Mouse (Mus musculus) heart, postnatal 36 days (tissue): ENCODE measurements around the gene Mettl11b. TPM values are rescaled to one million over a fixed set of nuclear protein-coding genes. Genes with fewer than 3 reads are reported as not detected.
"Not testable (repeated sequence)": the region's sequence is repeated elsewhere in the genome, so short reads cannot be mapped to it uniquely, and the experiment has no call there.

Source experiments
- DNase-seq, 2 experiments: peaks; one replicate each; pipeline ENCODE4 v3.0.0; 2021 to 2022
- intact Hi-C: fragments of 180-260 bp; cut with DNase I; formaldehyde crosslinking; loops from one replicate; pipeline ENCODE4 v1.15.1; 2025
- total RNA-seq, 2 experiments: library from RNA; stranded (reverse); gene quantifications; 2 replicates each; pipeline ENCODE4 v1.2.3; 2021

The Mettl11b gene
- 1 to 10 TPM in 1 of 2 experiments, under 1 TPM in 1; 0.58 to 1.6 TPM for total RNA-seq

DNA sequence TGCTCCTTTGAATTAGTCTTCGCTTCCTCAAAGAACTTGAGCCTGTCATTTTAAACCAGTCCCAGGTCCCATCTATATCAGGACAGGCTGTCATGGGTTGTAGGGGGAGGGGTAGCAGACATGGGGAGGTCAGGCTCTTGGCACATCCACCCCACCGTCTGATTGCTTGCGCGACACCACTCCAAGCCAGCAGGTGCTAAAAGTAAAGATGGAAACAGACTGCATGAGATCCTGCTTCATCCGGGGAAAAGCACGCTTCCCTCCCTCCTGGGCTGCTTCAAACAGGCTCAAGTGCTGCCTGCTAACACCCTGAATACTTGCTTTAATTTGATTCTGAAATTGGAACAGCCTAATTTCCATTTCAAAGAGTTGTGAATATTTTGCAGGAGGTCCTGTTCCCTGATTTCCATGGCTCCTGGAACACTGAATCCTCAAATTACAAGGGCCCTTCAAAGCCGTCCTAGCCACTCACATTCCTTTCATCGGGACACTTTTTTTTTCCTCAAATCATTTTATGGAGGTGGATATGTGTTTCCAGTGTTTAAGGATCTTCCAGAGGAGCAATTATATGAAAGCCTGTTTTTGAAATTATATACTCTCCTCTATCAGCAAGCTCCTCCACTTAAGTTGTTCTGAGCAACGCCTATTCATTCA, at the start of gene Mettl11b:
Gene Mettl11b, minus strand, starts transcription at position 127 of the 654 bp plus-strand sequence.
- intact Hi-C loops: no loop called here
- DNase-seq: peak; percentile 3

DNA sequence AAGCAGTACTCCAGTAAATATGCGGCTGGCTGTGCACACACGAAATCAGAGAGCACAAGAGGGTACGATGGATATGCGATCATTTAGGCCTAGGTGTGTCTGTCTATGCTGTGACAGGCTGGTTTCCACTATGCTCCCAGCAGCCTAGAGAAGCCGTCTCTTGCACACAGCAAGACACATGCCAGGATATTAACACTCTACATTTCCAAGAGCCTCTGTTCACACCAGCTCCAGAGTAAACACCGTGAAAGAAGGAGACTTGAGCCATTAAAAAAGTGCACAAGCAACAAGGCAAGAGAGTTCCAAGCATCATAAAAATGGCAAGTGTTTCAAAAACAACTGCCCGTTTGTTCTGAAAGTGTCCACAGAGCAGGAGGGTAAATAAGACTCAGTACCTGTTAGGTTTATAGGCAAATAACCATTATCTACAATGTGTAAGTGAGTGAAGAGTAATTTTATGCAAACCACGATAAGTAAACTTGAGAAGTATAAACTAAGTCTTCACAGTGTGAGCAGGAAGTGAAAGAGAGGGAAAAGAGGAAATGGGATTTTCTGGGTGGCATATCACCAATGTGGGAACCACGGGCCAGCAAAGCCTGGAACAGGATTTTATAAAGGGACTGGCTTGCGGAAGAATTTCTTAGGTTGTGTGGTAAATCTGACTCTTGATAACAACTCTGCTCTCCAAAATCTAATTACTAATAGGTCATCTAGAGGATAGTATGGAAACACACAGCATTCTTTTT, 32.6 kb upstream of the Mettl11b start:
- intact Hi-C loops: no loop called here

DNA sequence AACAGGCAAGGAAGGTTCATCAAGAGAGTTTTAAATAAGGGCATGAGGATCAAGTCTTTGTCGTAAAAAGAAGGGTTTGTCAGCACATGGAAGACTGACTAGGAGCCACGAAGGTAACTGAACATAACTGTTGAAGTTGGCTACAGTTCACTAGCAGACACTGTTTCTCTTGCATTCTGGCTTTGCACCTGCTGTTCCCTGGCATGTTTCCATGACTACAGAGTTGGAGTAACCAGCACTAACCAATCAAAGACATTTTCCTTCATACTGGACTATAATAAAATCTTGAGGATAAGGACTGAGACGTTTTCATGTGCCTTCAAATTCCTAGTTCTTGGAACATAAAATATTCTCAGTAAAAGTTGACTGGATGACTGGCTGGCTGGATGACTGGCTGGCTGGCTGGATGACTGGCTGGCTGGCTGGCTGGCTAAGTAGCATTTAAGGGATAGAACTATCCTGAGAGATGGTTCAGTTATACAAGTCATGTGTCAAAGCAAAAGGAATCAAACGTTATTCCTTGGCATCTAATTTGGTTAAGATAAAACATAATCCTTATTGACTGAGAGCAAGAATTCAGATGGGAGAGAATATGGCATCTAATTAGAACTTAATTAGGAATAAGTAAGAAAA, 26.4 kb upstream of the Mettl11b start:
- intact Hi-C loops: no loop called here

More for the DNA sequence above, 32.6 kb upstream of the Mettl11b start:
- DNase-seq: no peak

DNA sequence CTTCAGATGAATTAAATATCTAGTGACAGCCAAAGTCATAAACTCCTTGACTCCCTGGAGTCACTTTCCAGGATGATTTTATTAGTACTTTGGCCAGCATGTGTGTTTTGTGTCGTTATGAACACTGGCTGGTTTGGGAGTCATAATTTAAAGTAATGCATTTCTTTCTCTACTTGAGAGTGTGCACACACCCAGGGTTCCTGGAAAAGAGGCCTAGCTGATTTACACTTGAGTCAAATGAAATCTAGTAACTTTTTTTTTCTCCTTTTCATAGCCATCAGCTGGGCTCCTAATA, 12.2 kb upstream of the Mettl11b start:
- intact Hi-C loops: no loop called here
- DNase-seq: no peak

More for the DNA sequence above, 26.4 kb upstream of the Mettl11b start:
- DNase-seq: no peak

DNA sequence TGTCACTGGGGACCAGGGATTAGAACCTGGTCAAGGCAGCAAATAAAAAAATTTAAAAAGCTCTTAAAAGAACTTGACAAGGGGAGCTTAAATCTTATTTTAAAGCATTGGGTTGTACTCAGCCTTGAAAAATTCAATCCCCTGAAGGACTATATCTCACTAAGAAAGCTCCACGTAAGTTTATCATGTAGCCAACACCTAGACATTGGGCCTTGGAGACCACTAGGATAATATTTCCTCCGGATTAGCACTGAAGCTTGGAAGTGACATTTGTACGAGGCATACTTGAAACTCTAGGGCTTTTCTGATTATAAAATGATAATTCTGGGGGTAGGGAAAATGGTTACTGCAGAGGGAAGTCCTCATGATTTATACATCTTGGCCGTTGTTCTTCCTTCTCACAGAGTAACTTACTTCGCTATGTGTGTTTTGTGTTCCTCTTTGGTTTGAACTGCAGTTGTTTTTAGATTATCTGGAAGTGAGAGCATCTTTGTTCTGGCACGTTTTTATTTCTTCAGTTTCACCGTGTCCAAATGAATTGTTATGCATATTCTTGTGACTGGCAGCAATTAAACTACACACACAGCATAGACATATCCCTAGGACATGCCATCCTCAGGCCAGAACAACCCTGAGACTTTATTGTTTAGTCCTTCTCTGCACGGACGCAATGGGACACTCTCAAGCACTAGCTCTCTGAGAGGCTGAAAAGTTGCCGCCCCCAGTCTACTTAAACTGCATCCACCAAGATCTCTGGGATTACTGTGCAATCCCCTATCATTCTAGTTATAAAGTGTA, 11.6 kb upstream of the Mettl11b start:
- no peak for DNase-seq
- intact Hi-C loops: no loop called here

DNA sequence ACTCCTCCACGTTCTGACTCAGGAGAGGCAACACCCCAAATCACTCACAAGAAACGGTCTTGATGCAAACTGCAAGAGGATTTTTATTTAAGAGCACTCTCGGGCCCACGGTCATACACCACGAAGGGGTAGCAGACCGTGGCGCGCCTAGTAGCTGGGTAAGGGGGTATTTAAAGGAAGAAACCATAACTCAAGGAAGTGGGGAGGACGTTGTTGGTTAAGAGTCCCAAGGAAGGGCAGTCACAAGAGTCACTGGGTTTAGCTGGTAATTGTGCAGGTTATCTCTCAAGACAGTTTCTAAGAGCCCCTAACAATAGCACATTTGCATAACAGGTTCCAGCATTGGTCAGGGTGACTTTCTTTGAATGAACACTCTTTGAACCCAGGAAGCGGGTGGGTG, 6.1 kb upstream of the Mettl11b start:
- DNase-seq, intact Hi-C loops: not testable (repeated sequence)

DNA sequence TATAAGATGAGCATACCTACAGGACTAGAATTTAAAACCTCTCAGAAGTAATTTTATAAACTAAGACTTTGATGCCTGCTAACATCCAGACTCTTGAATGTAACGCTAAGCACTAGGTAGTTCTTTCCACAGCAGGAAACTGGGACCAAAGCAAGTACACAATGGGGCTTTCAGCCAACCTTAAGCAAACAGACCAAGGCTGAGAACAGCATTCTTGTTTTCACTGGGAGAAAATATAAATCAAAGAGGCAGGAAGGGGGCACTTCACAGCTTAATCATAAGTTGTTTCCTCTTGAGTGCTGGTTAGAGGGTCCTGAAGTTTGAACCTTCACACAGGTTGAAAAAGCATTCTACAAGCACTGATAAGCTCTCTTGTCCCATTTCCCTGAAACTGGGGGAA, 1.1 kb downstream of the Mettl11b start:
- no peak for DNase-seq

DNA sequence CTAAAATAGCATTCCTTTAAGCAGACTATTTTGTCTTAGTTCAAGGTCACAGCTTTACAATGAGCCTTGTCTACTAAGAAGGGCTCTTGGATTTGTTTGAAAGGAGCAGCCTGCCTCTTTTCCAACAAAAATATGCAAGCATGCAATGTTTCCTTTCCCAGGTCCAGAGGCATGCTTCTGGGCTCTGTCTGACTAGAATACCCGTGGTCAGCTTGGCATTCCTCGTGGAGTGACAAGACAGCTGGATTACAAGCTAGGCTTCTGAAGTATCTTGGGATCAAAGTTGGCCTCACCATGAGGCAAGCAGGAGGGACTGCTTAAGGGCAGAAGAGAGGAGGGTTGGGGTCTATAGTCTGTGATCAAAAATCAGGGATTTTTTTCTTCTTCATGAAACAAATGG, 16.4 kb downstream of the Mettl11b start:
- DNase-seq: no peak
- intact Hi-C loops: no loop called here

More for the DNA sequence above, 1.1 kb downstream of the Mettl11b start:
- intact Hi-C loops: no loop called here

DNA sequence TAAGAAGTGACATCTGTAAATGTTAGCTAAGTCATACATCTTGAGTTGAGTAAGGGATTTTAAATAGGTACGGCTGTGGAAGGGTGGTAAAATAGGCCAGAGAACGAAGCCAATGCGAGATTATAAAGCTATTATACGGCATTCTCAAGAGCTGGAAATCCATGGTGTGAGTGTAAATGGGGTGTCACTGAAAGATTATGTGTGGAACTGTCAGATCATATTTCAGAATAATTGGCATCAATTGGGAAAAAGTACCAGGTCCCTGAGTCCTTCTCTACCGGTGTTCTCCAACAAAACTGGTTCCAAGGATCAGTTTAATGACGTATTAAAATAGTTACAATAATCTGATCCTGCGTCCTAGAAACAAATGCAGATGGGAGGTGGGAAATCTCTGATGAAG, 24.5 kb downstream of the Mettl11b start:
- intact Hi-C loops: no loop called here
- DNase-seq: no peak

DNA sequence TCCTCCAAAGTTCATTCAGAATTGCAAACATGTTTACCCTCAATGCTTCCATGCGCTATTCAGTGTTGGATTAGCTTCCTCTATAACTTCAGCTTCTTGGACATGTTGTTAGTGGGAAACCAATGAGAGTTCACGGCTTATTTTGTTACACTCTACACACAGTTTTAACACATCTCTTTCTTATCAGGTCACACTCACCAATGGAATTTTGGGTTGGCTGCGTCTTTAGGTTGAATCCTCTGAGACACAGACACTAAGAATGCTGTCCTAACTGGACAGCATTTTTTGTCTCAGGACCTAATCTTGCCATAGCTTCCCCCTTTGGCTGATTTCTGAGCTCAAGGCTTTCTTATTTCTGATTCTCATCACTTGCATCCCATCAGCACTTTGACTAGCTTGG, 25.3 kb downstream of the Mettl11b start:
- DNase-seq: no peak
- intact Hi-C loops: no loop called here

DNA sequence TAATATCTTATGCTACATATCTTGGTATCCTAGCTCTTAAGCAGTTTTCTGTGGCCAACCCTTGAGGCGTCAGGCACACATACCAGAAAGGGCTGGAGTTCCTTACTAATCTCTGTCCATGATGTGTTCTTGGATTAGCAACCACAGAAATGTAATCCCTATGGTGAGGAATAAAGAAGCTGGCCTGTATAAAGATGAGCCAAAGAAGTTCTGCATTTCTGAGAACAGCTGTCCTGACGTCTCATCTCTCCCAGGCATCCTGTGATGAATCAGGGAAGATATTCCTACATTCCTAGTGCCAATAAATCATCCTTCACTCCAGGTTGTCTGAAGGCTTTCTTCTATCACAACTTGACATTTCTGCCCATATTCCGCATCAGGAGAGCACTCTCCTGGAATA, 33.2 kb downstream of the Mettl11b start:
- intact Hi-C loops: no loop called here
- DNase-seq: no peak

DNA sequence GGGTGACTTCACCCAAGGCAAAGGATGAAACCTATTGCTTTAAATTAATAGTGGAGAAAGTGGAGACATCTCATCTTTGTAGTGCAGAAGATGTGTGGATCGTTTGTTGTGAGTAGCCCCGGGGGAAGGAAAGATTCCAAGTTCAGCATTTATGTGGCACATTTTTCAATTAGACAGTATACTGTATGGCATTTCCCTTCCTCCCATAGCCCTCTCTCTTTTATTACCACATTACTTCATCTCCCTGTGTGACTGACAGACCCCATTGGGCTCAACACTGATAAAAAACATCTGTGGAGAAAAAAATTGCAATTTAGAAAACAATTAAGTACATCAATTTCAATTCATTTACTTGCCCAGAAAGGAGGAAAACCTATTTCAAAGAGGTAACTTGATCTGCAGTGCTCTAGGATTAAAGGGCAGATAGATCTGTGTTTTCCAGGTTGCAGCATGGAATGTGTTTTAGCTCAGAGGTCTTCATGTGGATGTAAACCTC, 42.0 kb downstream of the Mettl11b start:
- intact Hi-C loops: no loop called here
- DNase-seq: no peak

DNA sequence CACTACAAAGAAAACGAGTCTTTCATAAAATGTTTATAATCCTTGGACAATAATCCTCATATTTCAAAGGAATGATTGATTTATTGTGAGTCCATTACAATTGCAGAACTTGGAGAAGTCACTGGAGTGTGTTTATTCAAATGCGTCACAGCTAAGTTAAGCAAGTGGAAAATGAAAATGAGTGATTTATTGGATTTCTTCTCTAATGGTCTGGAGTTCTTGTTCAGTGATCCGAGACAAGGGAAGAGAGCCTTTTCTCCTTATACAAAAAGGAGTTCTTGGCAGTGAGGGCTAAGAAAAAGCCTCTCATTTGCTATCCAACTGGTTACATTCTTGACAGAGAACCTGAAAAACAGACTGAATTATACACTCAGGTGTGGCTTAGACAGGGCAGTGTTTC, 42.9 kb downstream of the Mettl11b start:
- no peak for DNase-seq
- intact Hi-C loops: no loop called here

DNA sequence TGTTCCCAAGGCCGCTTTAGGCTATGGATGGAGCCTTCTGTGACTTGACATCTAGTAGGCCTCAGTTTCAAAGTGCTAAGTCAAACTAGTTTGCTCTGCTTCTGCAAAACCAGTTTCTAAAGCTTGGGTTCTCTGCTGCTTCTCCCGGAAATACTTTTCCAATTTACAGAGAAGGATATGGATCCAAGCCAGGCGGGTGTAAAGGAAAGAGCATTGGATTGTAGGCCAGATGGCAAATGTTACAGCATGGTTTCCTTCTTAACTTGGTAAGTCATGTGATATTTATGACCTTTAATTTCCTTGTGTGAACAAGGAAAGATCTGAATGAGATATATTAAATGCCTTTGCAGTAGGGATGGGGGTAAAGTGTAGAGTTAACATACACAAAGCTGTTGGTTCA, 52.2 kb downstream of the Mettl11b start:
- intact Hi-C loops: no loop called here
- no peak for DNase-seq

DNA sequence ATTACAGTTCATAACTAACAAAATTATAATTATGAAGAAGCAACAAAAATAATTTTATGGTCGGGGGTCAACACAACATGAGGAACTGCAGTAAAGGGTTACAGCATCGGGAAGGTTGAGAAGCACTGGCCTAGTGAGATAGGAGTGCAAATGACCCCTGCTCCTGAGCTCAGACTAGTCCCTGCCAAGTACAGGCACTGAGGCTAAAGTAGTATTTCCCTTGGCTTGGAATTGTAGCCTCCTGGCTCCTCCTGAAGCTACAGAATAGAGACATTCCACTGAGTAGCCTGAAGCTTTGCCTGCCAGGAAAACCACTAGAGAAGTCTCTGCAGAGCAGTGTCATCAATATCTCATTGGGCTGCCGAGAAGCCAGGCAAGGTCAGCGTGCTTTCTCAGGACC, 53.7 kb downstream of the Mettl11b start:
- intact Hi-C loops: no loop called here
- DNase-seq: no peak

DNA sequence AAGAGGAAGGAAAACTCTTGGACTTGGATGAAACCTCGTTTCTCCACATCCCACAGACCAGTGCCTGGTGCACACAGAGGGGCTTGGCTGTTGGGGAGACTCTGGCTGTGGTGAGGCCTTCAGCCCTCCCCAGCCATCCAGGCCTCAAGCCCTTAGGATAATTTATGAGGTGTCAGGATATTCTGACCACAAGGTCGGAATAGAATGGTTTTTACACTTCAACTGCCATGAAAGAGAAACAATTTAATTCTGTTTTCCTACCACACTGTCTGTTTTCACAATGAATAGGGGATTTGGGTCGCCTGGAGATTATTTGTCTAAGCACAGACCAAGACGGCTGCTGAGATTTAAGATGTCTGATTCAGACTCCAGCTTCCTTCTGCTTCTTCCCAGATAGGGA, 54.3 kb downstream of the Mettl11b start:
- intact Hi-C loops: no loop called here
- no peak for DNase-seq

DNA sequence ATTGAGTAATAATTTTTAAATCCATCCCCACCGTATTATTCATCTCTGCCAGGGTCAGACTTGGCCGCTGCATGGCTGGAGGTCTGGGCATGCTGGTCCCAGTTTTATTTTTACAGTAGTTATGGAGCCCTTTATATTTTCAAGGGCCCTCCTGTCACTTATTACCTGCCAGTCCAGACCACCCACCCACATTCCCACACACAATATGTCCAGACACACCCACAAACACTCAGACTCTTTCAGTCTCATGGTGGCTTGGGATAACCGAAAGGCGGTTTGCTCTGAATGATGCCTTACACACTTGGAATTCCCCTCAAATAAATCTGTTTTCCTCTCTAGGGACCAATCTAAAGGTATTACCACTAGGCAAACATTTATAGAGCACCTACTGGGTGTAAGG, 55.1 kb downstream of the Mettl11b start:
- intact Hi-C loops: no loop called here
- no peak for DNase-seq

DNA sequence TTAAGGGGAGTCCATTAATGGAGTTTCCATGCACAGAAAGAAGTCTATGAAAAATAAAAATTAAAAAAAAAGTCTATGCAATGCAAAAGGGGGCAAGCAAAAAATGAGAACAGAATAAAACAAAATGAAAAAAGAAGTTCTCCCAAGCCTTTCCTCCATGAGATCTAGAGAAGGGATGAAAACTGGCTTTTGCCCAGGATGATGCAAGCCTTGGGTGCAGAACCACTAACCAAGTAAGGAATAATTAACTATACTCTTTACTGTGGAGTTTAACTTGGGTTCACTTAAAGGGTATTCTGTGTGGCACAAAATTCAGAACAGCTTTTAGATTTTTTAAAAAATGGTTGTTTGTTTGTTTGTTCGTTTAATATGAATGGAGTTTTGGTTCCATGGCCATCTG, 62.6 kb downstream of the Mettl11b start:
- intact Hi-C loops: no loop called here
- no peak for DNase-seq

DNA sequence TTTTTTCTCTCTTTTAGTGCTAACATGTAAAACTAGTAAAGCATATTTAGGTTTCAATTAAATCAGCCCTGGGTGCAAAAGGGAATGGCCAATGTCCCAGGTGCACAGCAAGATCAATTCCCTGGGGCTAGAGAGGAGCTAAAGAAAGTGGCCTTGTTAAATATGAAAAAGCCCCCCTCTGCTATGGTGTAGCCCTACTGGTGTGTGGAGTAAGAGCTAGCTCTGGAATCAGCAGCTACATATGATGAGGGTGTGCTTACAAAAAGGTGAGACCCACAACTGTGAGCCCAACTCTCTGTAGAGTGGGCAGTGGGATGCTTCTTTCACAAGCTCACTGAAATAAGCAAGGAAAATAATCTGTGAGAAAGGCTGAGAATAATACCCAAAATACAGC, 66.5 kb downstream of the Mettl11b start:
- intact Hi-C loops: no loop called here
- DNase-seq: no peak

DNA sequence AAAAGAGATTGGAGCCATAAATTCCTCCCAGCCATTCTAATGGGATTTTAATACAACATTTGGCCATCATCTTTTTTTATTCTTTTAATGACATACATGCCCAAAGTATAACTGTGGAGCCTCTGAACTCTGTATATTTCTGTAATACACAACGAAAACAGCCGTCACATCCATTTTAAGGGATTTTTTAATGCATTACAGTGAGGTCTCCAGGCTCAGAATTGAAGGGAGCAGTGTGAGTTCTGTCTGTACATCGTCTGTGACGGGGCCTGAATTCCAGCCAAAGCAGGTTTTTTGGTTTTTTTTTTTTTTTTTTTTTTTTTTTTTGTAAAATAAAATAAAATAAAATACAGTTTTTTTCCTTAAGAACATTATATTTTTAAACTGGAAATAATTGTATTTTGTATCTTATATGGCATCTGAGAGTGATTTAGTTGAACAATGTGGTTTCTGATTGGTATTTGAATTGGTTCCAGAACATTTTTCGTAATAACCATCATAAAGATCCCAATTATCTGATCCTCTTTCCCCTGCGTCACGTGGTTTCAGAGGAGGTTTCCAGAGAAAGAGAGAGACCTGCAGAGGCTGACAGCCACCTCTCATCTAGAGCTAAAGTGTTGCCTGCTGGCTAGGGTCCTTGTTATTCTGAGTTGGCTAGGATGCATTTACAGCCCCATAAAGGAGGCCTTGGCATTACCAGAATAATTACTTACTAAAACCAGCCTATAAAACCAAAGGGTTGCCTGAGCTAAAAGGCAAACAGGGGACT, 67.1 kb downstream of the Mettl11b start:
- intact Hi-C loops: no loop called here
- no peak for DNase-seq
